Mouse (Mus musculus) hindbrain, embryonic 13.5 days (tissue): ENCODE results near the gene Rab34. TPM values are rescaled to one million over a fixed set of nuclear protein-coding genes. Genes with fewer than 3 reads are reported as not detected.

ENCODE experiments used
- ATAC-seq: fragments of 200-750 bp; cut with Nextera tagmentation; 2 replicates; pipeline ENCODE4 v1.8.0; 2017; ENCODE audit warnings: moderate TSS enrichment; ENCODE audit not compliant: low FRiP score
- H3K27ac ChIP-seq: fragments of 300-500 bp; sonication (generic); 2 replicates; pipeline ENCODE4 v1.5.1; 2015; ENCODE audit warnings: inconsistent platforms, mild to moderate bottlenecking, moderate library complexity
- H3K27me3 ChIP-seq: fragments of 300-500 bp; sonication (generic); 2 replicates; pipeline ENCODE4 v1.6.1; 2015; ENCODE audit warnings: mild to moderate bottlenecking, inconsistent platforms
- H3K36me3 ChIP-seq: fragments of 300-500 bp; sonication (generic); 2 replicates; pipeline ENCODE4 v1.6.1; 2015; ENCODE audit warnings: mild to moderate bottlenecking, inconsistent platforms
- H3K4me1 ChIP-seq: fragments of 300-500 bp; sonication (generic); replicated peaks from 2 replicates; pipeline ENCODE4 v1.6.1; 2015; ENCODE audit warnings: inconsistent platforms
- H3K4me2 ChIP-seq: fragments of 300-500 bp; sonication (generic); 2 replicates; pipeline ENCODE4 v1.6.1; 2015; ENCODE audit warnings: inconsistent platforms, mild to moderate bottlenecking, moderate library complexity
- H3K4me3 ChIP-seq: fragments of 300-500 bp; sonication (generic); 2 replicates; pipeline ENCODE4 v1.5.1; 2015; ENCODE audit warnings: mild to moderate bottlenecking, inconsistent platforms
- H3K9ac ChIP-seq: fragments of 300-500 bp; sonication (generic); 2 replicates; pipeline ENCODE4 v1.6.1; 2015; ENCODE audit warnings: mild to moderate bottlenecking, inconsistent platforms
- H3K9me3 ChIP-seq: fragments of 300-500 bp; sonication (generic); 2 replicates; pipeline ENCODE4 v1.6.1; 2016; ENCODE audit warnings: inconsistent platforms
- WGBS: fragments of 180-500 bp; shearing (Covaris S2); methylation state at CpG from one replicate; pipeline ENCODE4 v1.1.7; 2015; 5-methylcytosine and 5-hydroxymethylcytosine counted together
- polyA plus RNA-seq: library from polyadenylated mRNA; unstranded; fragments of >200 nt; fragmentation: Nextera tagmentation; extraction: Ambion mirVana; gene quantifications from 2 replicates; pipeline ENCODE4 v1.2.1, GENCODE M21; 2015

Gene Rab34
- polyA plus RNA-seq, 1 experiment from 2014 or later = 53.2 TPM

DNA sequence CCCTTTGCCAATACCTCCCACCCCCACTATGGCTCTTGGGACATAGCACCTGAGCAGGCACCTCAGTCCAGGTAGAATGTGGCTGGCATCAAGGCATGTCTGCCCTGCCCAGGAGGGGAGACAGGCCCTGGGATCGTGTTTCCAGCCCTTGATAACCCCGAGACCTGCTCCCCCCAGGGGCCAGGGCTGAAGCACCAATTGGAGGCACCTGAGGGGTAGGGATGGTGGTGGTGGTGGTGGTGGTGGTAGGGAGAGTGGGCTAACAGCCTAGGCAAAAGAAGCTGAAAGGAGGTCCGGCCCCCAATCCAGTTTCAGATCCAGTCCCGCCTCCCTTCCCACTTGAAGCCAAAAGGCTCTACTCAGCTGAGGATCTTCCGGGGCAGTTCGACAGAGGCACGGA lies 28.7 kb upstream of the Rab34 start:
- Histone ChIP-seq H3K36me3 (peaks cover 72% of the 10 kb centered on the region), H3K4me1 (peaks cover 57% of the 10 kb centered on the region), H3K9me3 (no peaks in the 10 kb centered on the region), H3K27me3 (no peaks in the 10 kb centered on the region), H3K4me3 (no peak overlapping the region), H3K9ac (no peak overlapping the region), H3K4me2 (no peak overlapping the region), H3K27ac (0 out of 2 replicates have a peak overlapping the region, but pooled peaks have one; percentile 15)
- no peak for ATAC-seq
- WGBS = 85% methylated on average over 7 of the region's 7 CpGs

DNA sequence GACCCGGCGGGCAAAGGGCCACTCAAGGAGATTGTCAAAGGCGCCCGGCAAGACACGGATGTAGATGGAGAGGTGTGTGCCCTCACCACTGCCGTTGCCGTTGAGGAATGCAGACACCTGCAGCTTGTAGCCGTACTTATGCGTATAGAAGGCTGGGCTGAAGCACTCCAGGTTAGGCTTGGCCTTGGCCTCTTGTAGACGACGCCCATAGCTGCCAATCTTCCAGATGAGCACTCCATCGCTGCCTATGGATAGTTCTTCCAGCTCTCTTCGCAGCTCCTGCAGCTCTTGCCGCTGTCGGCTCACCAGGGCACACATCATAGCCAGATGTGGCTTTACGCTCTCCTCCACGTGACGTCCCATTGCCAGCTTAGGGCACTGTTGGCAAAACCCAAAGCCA lies 28.1 kb upstream of the Rab34 start:
- H3K4me3 ChIP-seq = no peak overlapping the region
- H3K9ac ChIP-seq = no peak overlapping the region
- H3K4me2 ChIP-seq = no peak overlapping the region
- H3K36me3 ChIP-seq = peaks cover 66% of the 10 kb centered on the region
- no peaks in the 10 kb centered on the region for H3K9me3 ChIP-seq
- WGBS = 90% methylated on average over 18 of the region's 18 CpGs
- no peaks in the 10 kb centered on the region for H3K27me3 ChIP-seq
- peaks cover 53% of the 10 kb centered on the region for H3K4me1 ChIP-seq
- no peak for ATAC-seq
- H3K27ac ChIP-seq = 0 out of 2 replicates have a peak overlapping the region, but pooled peaks have one; percentile 20

DNA sequence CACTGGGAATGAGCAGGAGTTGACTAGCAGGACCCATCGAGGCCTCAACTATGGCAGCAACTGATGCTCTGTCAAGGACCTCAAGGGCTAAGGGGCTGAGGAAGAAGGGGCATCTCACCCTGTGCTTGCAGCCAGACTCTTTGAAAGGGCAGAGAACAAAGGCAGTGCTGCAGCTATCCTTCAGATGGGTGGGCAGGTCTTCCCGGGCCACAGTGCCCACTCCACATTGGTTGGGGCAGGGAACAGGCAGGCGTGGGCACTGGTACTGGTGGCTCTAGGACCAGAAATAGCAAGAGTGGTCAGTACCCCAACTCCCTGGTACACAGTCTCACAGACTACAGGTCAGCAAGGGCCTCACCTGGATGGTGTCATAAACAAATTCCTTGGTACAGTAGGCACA lies 27.6 kb upstream of the Rab34 start:
- ATAC-seq = no peak
- WGBS = 95% methylated on average over 3 of the region's 3 CpGs
- no peaks in the 10 kb centered on the region for H3K27me3 ChIP-seq
- H3K9ac ChIP-seq = no peak overlapping the region
- 0 out of 2 replicates have a peak overlapping the region, but pooled peaks have one; percentile 18 for H3K27ac ChIP-seq
- no peaks in the 10 kb centered on the region for H3K9me3 ChIP-seq
- H3K4me1 ChIP-seq = peaks cover 55% of the 10 kb centered on the region
- H3K4me2 ChIP-seq = no peak overlapping the region
- H3K36me3 ChIP-seq = peaks cover 62% of the 10 kb centered on the region
- H3K4me3 ChIP-seq = no peak overlapping the region

DNA sequence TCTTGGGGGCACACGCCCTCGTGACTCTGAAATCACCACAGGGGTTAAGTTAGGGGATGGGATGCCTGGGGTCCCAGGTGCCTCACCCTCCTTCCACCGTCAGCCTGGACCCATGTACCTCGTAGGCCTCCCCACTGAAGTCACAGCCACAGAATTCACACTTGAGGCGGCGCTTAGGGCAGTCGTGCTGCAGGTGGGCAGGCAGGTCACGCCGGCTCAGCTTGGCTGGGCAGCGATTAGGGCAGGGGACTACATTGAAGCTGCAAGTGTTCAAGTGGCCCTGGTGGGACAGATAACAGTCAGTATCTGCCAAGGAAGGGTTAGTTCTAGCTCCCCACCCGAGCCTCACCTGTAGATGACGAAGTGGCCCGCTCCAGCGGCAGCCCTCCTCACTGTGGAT lies 27.1 kb upstream of the Rab34 start:
- WGBS = 89% methylated on average over 14 of the region's 14 CpGs
- Histone ChIP-seq H3K36me3 (peaks cover 61% of the 10 kb centered on the region), H3K27ac (peak overlapping the region; percentile 18; the same call in 1 of the 2 replicates), H3K4me3 (no peak overlapping the region), H3K4me1 (peaks cover 59% of the 10 kb centered on the region), H3K9ac (peak overlapping the region; percentile 11; the same call in 1 of the 2 replicates), H3K27me3 (no peaks in the 10 kb centered on the region), H3K9me3 (no peaks in the 10 kb centered on the region), H3K4me2 (no peak overlapping the region)
- ATAC-seq = no peak

DNA sequence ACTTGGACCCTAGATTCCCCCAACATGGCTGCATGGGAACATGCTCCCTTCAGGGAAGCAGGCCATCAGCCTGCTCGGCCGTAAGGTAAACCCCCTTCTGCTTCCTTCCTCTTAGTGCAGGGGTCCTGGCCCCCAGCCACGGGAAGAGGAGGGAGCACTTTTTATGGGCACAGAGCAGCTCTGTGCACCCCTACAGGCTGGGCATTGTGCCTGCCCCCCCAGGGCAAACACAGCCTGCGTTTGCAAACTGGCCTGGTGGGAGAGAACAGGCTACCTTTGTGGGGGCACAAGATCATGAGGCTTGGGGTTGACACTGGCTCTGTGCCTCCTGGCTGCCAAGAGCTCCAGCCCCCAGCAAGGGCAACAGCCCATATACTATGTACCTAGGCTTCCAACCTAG lies 26.3 kb upstream of the Rab34 start:
- peak overlapping the region; percentile 98 for H3K4me3 ChIP-seq
- H3K4me1 ChIP-seq = peaks cover 59% of the 10 kb centered on the region
- H3K9me3 ChIP-seq = no peaks in the 10 kb centered on the region
- peaks cover 53% of the 10 kb centered on the region for H3K36me3 ChIP-seq
- 62% methylated on average over 4 of the region's 4 CpGs for WGBS
- H3K27ac ChIP-seq = peak overlapping the region; percentile 99
- H3K27me3 ChIP-seq = no peaks in the 10 kb centered on the region
- peak overlapping the region; percentile 100 for H3K9ac ChIP-seq
- no peak for ATAC-seq
- peak overlapping the region; percentile 91 for H3K4me2 ChIP-seq

DNA sequence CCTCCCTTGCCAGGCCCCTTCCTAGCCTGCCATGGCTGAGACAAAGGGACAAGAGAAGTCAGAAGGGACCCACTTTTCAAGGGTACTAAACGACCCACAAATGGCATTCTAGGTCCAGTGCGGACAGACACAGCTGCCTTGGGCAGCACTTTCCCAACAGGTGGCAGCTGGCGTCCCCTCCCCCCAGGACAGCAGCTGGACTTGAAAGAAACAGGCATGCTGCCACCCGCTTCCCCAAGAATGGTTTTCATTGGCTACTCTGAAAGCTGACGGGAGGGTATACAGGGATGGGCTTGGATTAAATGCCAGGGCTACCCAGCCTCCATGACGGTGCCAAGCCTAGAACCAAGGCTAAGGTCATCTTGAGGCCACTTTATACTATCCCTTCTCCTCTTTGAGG lies 25.7 kb upstream of the Rab34 start:
- Histone ChIP-seq H3K36me3 (peaks cover 49% of the 10 kb centered on the region), H3K4me2 (peak overlapping the region; percentile 91), H3K4me1 (peaks cover 56% of the 10 kb centered on the region), H3K27me3 (0 out of 2 replicates have a peak, but pooled peaks cover 4% of the 10 kb centered on the region), H3K4me3 (peak overlapping the region; percentile 98), H3K27ac (peak overlapping the region; percentile 99), H3K9me3 (no peaks in the 10 kb centered on the region), H3K9ac (peak overlapping the region; percentile 100)
- 39% methylated on average over 6 of the region's 6 CpGs for WGBS
- ATAC-seq = no peak

DNA sequence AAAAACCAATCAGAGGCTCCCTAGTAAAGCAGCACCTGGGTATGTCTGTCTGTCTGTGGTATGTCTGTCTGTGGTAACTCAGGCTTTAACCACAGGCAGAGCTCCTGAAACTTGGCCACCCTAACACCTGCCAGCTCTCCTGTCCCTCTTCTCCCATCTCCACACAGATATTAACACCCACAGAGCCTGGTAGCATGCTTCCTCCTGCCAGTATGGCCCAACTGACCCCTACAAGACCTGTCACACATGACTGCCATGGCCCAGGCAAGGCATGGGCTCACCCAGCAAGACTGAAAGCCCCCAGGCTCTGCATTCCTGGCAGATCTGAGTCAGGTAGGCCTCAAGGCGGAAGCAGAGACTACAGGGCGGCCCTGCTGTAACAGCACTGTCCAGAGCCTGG lies 25.2 kb upstream of the Rab34 start:
- Histone ChIP-seq H3K36me3 (peaks cover 43% of the 10 kb centered on the region), H3K4me1 (peaks cover 51% of the 10 kb centered on the region), H3K4me3 (peak overlapping the region; percentile 98), H3K9ac (peak overlapping the region; percentile 100), H3K27ac (peak overlapping the region; percentile 99), H3K27me3 (0 out of 2 replicates have a peak, but pooled peaks cover 4% of the 10 kb centered on the region), H3K4me2 (peak overlapping the region; percentile 91), H3K9me3 (no peaks in the 10 kb centered on the region)
- WGBS = 77% methylated on average over 2 of the region's 2 CpGs
- ATAC-seq = no peak

DNA sequence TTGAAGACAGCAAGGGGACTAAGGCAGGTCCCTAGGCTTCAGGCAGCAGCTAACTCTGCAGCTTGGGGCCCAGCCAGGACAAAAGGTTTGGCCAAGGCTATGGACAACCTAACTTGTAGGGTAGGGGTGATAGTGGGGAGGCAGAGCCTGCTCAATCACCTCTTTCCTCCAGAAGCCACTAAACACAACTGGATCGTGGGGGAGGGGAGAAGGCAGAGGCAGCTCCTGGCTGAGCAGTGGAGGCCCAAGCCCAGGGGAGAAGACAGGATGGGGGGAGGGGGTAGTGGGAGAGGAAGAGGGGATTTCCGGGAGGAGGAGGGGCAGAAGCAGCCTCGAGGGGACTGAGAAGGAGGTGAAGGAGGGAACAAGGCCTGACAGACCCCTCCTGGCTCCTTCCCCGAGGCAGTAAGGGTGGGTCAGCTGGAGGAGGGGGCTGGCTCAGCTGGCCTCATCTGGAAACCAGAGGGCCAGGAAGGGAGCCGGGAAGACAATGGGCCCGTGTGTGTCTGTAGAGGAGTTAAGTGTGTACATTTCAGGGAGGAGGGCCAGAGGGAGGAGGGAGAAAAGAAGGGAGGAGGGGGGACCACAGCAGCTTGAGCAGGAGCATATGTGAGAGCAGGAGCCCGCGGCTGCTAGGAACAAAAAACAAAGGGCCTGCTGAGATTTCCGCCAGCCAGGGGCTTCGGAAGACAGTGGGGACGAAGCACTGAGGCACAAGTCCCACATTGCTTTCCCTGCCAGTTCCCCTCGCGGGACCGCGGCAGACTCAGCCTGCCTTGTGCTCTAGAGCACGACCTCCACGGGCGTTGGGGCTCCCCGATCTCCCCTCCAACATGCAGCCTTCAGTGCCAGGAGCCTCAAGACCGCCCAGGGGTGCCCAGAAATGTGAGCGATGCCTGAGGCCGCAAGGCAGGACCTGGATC lies 24.3 kb upstream of the Rab34 start:
- H3K9me3 ChIP-seq = no peaks in the 10 kb centered on the region
- WGBS = under 1% methylated on average over 22 of the region's 22 CpGs
- H3K9ac ChIP-seq = peak overlapping the region; percentile 100
- ATAC-seq = peak; percentile 52
- peaks cover 35% of the 10 kb centered on the region for H3K36me3 ChIP-seq
- H3K4me3 ChIP-seq = peak overlapping the region; percentile 98
- H3K27ac ChIP-seq = peak overlapping the region; percentile 99
- peak overlapping the region; percentile 91 for H3K4me2 ChIP-seq
- 0 out of 2 replicates have a peak, but pooled peaks cover 4% of the 10 kb centered on the region for H3K27me3 ChIP-seq
- H3K4me1 ChIP-seq = peaks cover 44% of the 10 kb centered on the region

DNA sequence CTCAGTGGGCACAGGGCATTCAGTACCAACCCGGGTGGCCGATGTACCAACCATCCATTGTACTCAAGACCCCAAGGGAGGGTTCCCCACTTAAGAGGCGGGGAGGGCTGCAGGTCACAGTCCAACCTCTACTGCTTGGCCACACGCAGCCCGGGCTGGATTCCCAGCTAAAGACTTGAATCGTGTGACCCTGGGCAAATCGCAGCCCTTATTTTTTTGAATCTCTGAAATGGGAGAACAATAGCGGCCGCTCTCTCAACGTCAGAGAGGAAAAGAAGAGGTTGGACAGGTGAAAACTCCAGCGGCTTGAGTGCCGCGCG lies 23.7 kb upstream of the Rab34 start:
- WGBS = under 1% methylated on average over 14 of the region's 14 CpGs
- H3K9ac ChIP-seq = peak overlapping the region; percentile 100
- 0 out of 2 replicates have a peak, but pooled peaks cover 4% of the 10 kb centered on the region for H3K27me3 ChIP-seq
- H3K36me3 ChIP-seq = peaks cover 28% of the 10 kb centered on the region
- H3K9me3 ChIP-seq = no peaks in the 10 kb centered on the region
- H3K27ac ChIP-seq = peak overlapping the region; percentile 99
- no peak for ATAC-seq
- H3K4me3 ChIP-seq = peak overlapping the region; percentile 98
- H3K4me1 ChIP-seq = peaks cover 42% of the 10 kb centered on the region
- peak overlapping the region; percentile 91 for H3K4me2 ChIP-seq

DNA sequence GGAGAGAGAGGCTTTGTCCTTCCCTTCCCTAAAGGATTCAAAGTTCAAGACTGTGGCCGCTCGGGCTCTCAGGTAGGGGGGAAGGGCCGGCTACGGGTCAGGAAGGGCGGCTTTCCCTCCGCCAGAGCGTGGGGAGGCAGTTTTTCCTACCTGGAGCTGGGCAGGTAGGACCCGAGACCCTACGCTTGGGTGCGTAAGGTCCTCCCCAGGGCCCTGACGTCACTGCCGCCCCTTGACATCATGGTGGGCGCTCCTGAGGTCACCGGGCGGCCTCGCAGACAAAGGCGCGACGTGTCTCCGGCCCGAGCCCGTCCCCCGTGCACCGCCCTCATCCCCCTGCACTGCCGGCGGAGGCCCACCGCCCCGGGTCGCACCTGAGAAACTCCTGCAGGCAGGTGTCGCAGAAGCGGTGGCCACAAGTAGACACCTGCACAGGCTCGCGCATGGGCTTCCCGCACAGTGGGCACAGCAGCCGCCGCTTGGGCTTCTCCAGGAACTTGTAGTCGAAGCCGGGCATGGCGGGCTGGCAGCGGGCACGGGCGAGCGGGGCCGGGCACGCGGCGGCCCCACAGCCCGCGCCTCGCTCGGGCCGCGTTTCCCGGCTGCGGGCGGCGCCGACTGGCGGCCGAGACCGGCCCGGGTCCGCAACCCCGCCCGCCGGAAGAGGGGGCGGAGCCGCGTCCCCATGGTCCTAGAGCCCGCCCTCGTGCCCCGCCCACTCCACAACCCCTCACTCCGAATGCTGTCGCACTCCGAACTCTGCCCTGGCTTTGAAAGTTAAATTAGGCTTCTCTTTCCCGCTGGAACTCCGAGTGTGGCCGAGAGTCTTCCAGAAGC lies 23.1 kb upstream of the Rab34 start, which contains the start of gene Traf4:
Gene Traf4 (minus strand): TSS at position 666 of the 837 bp plus-strand sequence.
- WGBS = under 1% methylated on average over 78 of the region's 78 CpGs
- Histone ChIP-seq H3K9ac (peak within 1 kb of the TSS; percentile 100), H3K4me3 (peak within 1 kb of the TSS; percentile 98), H3K27me3 (0 out of 2 replicates have a peak, but pooled peaks cover 4% of the 10 kb centered on the region), H3K27ac (peak within 1 kb of the TSS; percentile 99), H3K4me1 (peaks cover 40% of the 10 kb centered on the region), H3K4me2 (peak within 1 kb of the TSS; percentile 91), H3K9me3 (no peaks in the 10 kb centered on the region), H3K36me3 (peaks cover 23% of the 10 kb centered on the region)
- peak; percentile 83 for ATAC-seq

DNA sequence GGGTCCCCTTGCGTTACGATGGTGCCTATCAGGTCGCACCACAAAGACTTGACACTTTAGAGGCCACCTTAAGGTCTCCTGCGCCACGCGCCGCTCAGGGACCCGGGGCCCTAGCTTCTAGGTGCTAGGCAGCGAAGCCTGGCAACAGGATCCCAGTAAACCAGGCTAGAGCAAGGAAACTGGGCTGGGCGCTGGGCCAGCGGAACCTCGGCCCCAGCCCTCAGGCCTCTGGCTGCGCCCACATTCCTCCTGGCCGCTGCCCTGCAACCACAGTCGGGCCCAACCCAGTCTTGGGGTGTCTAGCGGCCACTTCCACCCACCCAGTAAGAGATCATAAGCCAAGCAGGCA lies 22.5 kb upstream of the Rab34 start:
- H3K4me2 ChIP-seq = peak overlapping the region; percentile 91
- peaks cover 17% of the 10 kb centered on the region for H3K36me3 ChIP-seq
- H3K27ac ChIP-seq = peak overlapping the region; percentile 99
- H3K27me3 ChIP-seq = 0 out of 2 replicates have a peak, but pooled peaks cover 4% of the 10 kb centered on the region
- 1% methylated on average over 16 of the region's 16 CpGs for WGBS
- no peaks in the 10 kb centered on the region for H3K9me3 ChIP-seq
- peaks cover 40% of the 10 kb centered on the region for H3K4me1 ChIP-seq
- peak overlapping the region; percentile 98 for H3K4me3 ChIP-seq
- H3K9ac ChIP-seq = peak overlapping the region; percentile 100
- peak; percentile 18; the same call in 1 of the 2 replicates for ATAC-seq

DNA sequence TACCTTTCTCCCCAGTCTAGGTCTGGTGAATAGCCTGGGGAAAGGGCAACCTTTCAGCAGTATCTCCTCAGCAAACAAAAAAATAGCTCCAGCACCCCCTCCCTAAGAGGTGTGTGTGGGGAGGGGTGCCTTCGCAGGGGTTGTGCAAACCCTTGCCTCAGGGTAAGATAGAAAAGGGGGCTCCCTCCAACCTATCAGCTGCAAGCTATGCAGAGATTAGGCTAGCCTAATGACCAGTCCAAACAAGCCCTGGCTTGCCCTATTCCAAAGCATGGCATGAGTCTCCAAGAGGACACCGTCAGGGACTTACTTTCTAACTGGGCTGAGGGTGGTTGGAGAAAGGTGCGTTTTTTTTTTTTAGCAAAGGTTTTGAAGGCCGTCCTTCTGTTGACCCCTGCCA lies 22.1 kb upstream of the Rab34 start:
- no peak for ATAC-seq
- 62% methylated on average over 4 of the region's 4 CpGs for WGBS
- Histone ChIP-seq H3K4me1 (peaks cover 40% of the 10 kb centered on the region), H3K9me3 (no peaks in the 10 kb centered on the region), H3K9ac (peak overlapping the region; percentile 100), H3K36me3 (peaks cover 15% of the 10 kb centered on the region), H3K4me3 (peak overlapping the region; percentile 98), H3K27me3 (0 out of 2 replicates have a peak, but pooled peaks cover 4% of the 10 kb centered on the region), H3K4me2 (peak overlapping the region; percentile 91), H3K27ac (peak overlapping the region; percentile 99)
